Comparison of ENCODE assay signal across 8 mouse cellular contexts in genomic region chrX:134307534-134308274, GRCm38 (mm10). TPM values are rescaled to one million over a fixed set of nuclear protein-coding genes. Genes with fewer than 3 reads are reported as not detected.
DNase-seq lines count a peak whose midpoint lies in the region; ATAC-seq and TF ChIP-seq lines count a peak whose summit lies in the region.

Gene Cenpi, plus strand, starts transcription at chrX:134308084.

- H3K4me3 ChIP-seq in bone marrow macrophage, adult 2 months (ENCODE audit: insufficient read depth, low read length): peak within 1 kb of the TSS; percentile 73
- H3K4me3 ChIP-seq in embryonic fibroblast, embryonic 13.5 days (ENCODE audit: insufficient read depth, low read length): peak within 1 kb of the TSS; percentile 68
- peak within 1 kb of the TSS; percentile 57 for H3K4me3 ChIP-seq in heart, embryonic 10.5 days
- peak within 1 kb of the TSS; percentile 51 for H3K4me3 ChIP-seq in kidney, embryonic 15.5 days (replicated peaks)

- TF ChIP-seq POLR2A in bone marrow macrophage, adult 2 months (IDR thresholded peaks at IDR 0.05; ENCODE audit: borderline replicate concordance, low read depth, low read length): no peak
- TF ChIP-seq POLR2A in embryonic fibroblast, embryonic 13.5 days (IDR thresholded peaks at IDR 0.05; ENCODE audit: low read depth, low read length): peak; percentile 89

- peak within 1 kb of the TSS; percentile 31; the same call in 1 of the 2 replicates for H3K27ac ChIP-seq in bone marrow macrophage, adult 2 months (ENCODE audit: insufficient read depth, low read depth, low read length)
- peak within 1 kb of the TSS; percentile 39; the same call in 1 of the 2 replicates for H3K27ac ChIP-seq in embryonic fibroblast, embryonic 13.5 days (ENCODE audit: insufficient read depth, low read length)
- peak within 1 kb of the TSS; percentile 77 for H3K27ac ChIP-seq in heart, embryonic 10.5 days
- H3K27ac ChIP-seq in kidney, embryonic 15.5 days: peak within 1 kb of the TSS; percentile 54

- DNase-seq in A20 (ENCODE audit: low read depth, low spot score) (peak; percentile 89), liver (peak; percentile 92)
- DNase-seq in heart, embryonic 10.5 days (ENCODE audit: low spot score): peak; percentile 93
- DNase-seq in spleen, postnatal 4 days (ENCODE audit: low spot score in 2 of 2): peak; percentile 87 to 92

- H3K9me3 ChIP-seq in heart, embryonic 10.5 days: no peaks in the 10 kb centered on the region
- H3K9me3 ChIP-seq in kidney, embryonic 15.5 days (replicated peaks): no peaks in the 10 kb centered on the region

- WGBS in heart, embryonic 10.5 days: 14% methylated on average over 36 of the region's 36 CpGs
- 17% methylated on average over 36 of the region's 36 CpGs for WGBS in kidney, embryonic 15.5 days

- no peaks in the 10 kb centered on the region for H3K4me1 ChIP-seq in bone marrow macrophage, adult 2 months (ENCODE audit: control insufficient read depth, insufficient read depth, low read length)
- 0 out of 2 replicates have a peak, but pooled peaks cover 2% of the 10 kb centered on the region for H3K4me1 ChIP-seq in embryonic fibroblast, embryonic 13.5 days (ENCODE audit: control insufficient read depth, insufficient read depth, low read length)
- H3K4me1 ChIP-seq in heart, embryonic 10.5 days: no peaks in the 10 kb centered on the region
- 0 out of 2 replicates have a peak, but pooled peaks cover 5% of the 10 kb centered on the region for H3K4me1 ChIP-seq in kidney, embryonic 15.5 days

- no peak for TF ChIP-seq CTCF in bone marrow macrophage, adult 2 months (IDR thresholded peaks at IDR 0.05; ENCODE audit: low read depth, low read length)
- TF ChIP-seq CTCF in embryonic fibroblast, embryonic 13.5 days (IDR thresholded peaks at IDR 0.05; ENCODE audit: borderline replicate concordance, insufficient read depth, low read length): 0 out of 2 replicates have a peak, but pooled peaks have one; percentile 3

- H3K9ac ChIP-seq in kidney, embryonic 15.5 days: peak within 1 kb of the TSS; percentile 44

- ATAC-seq in kidney, embryonic 15.5 days (replicated peaks; ENCODE audit: low FRiP score): peak; percentile 97
- ATAC-seq in monocyte, adult 5-6 weeks (replicated peaks; ENCODE audit: insufficient number of reproducible peaks, low FRiP score, low TSS enrichment, poor library complexity, severe bottlenecking): peak; percentile 99

- H3K27me3 ChIP-seq in heart, embryonic 10.5 days (ENCODE audit: insufficient read depth, poor library complexity, severe bottlenecking): no peaks in the 10 kb centered on the region
- no peaks in the 10 kb centered on the region for H3K27me3 ChIP-seq in kidney, embryonic 15.5 days

- 0 out of 2 replicates have a peak, but pooled peaks cover 4% of the 10 kb centered on the region for H3K36me3 ChIP-seq in heart, embryonic 10.5 days
- H3K36me3 ChIP-seq in kidney, embryonic 15.5 days: peaks cover 6% of the 10 kb centered on the region; the same call in 1 of the 2 replicates

- peak within 1 kb of the TSS; percentile 54 for H3K4me2 ChIP-seq in kidney, embryonic 15.5 days

RNA-seq across cellular contexts. Expression of gene Cenpi, which starts in this region (rescaled TPM):
- 10.0 and 12.5 TPM in 2 replicates for polyA plus RNA-seq in bone marrow macrophage, adult 2 months (2012; ENCODE audit: insufficient read depth, insufficient read length, missing spikeins)
- polyA plus RNA-seq in embryonic fibroblast, embryonic 13.5 days (2011; ENCODE audit: insufficient read length, low read depth, missing spikeins): 15.6 and 16.8 TPM in 2 replicates
- 28.8 and 33.0 TPM in 2 replicates for polyA plus RNA-seq in heart, embryonic 10.5 days (2016; fragmentation: Nextera tagmentation; extraction: Ambion mirVana)
- 33.1 and 33.7 TPM in 2 replicates for polyA plus RNA-seq in kidney, embryonic 15.5 days (2015; fragmentation: Nextera tagmentation; extraction: Ambion mirVana)
- total RNA-seq in monocyte, adult 5-6 weeks (2017): 2.0 to 3.9 TPM (median 3.9 TPM) in 3 replicates

Comparison
In these comparisons a context has a peak if more than half of its experiments do, and no peak if none do; other contexts are left out.
1. Peak in every context shown above with its lines: DNase-seq, ATAC-seq, H3K4me3 ChIP-seq and H3K27ac ChIP-seq.